Comparison of ENCODE assay signal across 24 mouse cellular contexts in genomic region chr16:14182360-14182759, GRCm38 (mm10).
"Had no signal": no experiment of that assay in that cellular context is flagged by ENCODE, and none has a peak within 500 bp of the region (broad histone marks: within the 10 kb centered on the region; RNA-seq: fewer than 3 reads in every experiment).

No protein-coding gene starts in this region.

- ATAC-seq: forebrain, embryonic 15.5 days; forebrain, postnatal 0 days; inflammation-experienced regulatory T-cells, adult 6 months; intestine, embryonic 15.5 days; intestine, postnatal 0 days had no signal

- DNase-seq: forebrain, postnatal 0 days; gastrocnemius, adult 2 months; gastrocnemius, postnatal 10 days; gastrocnemius, postnatal 25 days; heart, adult 18-20 months; heart, postnatal 10 days; heart, postnatal 4 days; kidney, postnatal 10 days; kidney, postnatal 25 days; liver; liver, embryonic 13.5 days had no signal

- H3K27ac ChIP-seq: forebrain, embryonic 15.5 days; gastrocnemius, adult 2 months; heart, embryonic 10.5 days; hindbrain, embryonic 10.5 days; hindbrain, embryonic 13.5 days; hindbrain, embryonic 15.5 days; intestine, embryonic 15.5 days; left cerebral cortex, adult 2 months; limb, embryonic 10.5 days; limb, embryonic 12.5 days; liver, embryonic 13.5 days had no signal

- H3K9me3 ChIP-seq: forebrain, embryonic 15.5 days; heart, embryonic 10.5 days; heart, embryonic 12.5 days; hindbrain, embryonic 10.5 days; hindbrain, embryonic 13.5 days; hindbrain, embryonic 15.5 days; intestine, embryonic 15.5 days; limb, embryonic 10.5 days; limb, embryonic 12.5 days; liver, embryonic 13.5 days had no signal

- H3K9ac ChIP-seq: forebrain, embryonic 15.5 days; forebrain, postnatal 0 days; heart, embryonic 12.5 days; hindbrain, embryonic 13.5 days; hindbrain, embryonic 15.5 days; intestine, embryonic 15.5 days; limb, embryonic 12.5 days; liver, embryonic 13.5 days had no signal

- H3K4me2 ChIP-seq: forebrain, embryonic 15.5 days; heart, embryonic 12.5 days; hindbrain, embryonic 13.5 days; hindbrain, embryonic 15.5 days; intestine, embryonic 15.5 days; limb, embryonic 12.5 days; liver, embryonic 11.5 days; liver, embryonic 13.5 days had no signal

- H3K4me1 ChIP-seq: forebrain, embryonic 15.5 days; hindbrain, embryonic 10.5 days; hindbrain, embryonic 13.5 days; hindbrain, embryonic 15.5 days; intestine, embryonic 15.5 days; limb, embryonic 10.5 days; limb, embryonic 12.5 days had no signal

- H3K27me3 ChIP-seq: forebrain, embryonic 15.5 days; heart, embryonic 12.5 days; hindbrain, embryonic 13.5 days; hindbrain, embryonic 15.5 days; intestine, embryonic 15.5 days; limb, embryonic 12.5 days; liver, embryonic 13.5 days had no signal

- H3K4me3 ChIP-seq: forebrain, embryonic 15.5 days; gastrocnemius, adult 2 months; heart, embryonic 10.5 days; heart, embryonic 12.5 days; hindbrain, embryonic 10.5 days; hindbrain, embryonic 13.5 days; hindbrain, embryonic 15.5 days; intestine, embryonic 15.5 days; left cerebral cortex, adult 2 months; limb, embryonic 10.5 days; limb, embryonic 12.5 days; liver, embryonic 13.5 days had no signal
